Mouse (Mus musculus) hindbrain, postnatal 0 days (tissue): ENCODE measurements around the gene Cd19. TPM values are rescaled to one million over a fixed set of nuclear protein-coding genes. Genes with fewer than 3 reads are reported as not detected.

Experiments used
- ATAC-seq: fragments of 200-750 bp; cut with Nextera tagmentation; 2 replicates; pipeline ENCODE4 v1.8.0; 2017; ENCODE audit warnings: mild to moderate bottlenecking, moderate TSS enrichment, moderate library complexity
- DNase-seq: peaks from one replicate; pipeline ENCODE4 v3.0.0-alpha.2; 2015; ENCODE audit warnings: low spot score
- H3K27ac ChIP-seq: fragments of 300-500 bp; sonication (generic); 2 replicates; pipeline ENCODE4 v1.5.1; 2014; ENCODE audit warnings: mild to moderate bottlenecking
- H3K27me3 ChIP-seq: fragments of 300-500 bp; sonication (generic); 2 replicates; pipeline ENCODE4 v1.6.1; 2014; ENCODE audit warnings: low read length, mixed read lengths; ENCODE audit not compliant: insufficient read depth
- H3K36me3 ChIP-seq: fragments of 300-500 bp; sonication (generic); 2 replicates; pipeline ENCODE4 v1.6.1; 2014; ENCODE audit warnings: low read length, mixed read lengths; ENCODE audit not compliant: insufficient read depth
- H3K4me1 ChIP-seq: fragments of 300-500 bp; sonication (generic); 2 replicates; pipeline ENCODE4 v1.6.1; 2014; ENCODE audit warnings: antibody characterized with exemption, low read length, mixed read lengths; ENCODE audit not compliant: insufficient read depth
- H3K4me2 ChIP-seq: fragments of 300-500 bp; sonication (generic); 2 replicates; pipeline ENCODE4 v1.6.1; 2014; ENCODE audit warnings: low read depth, mild to moderate bottlenecking, low read length, moderate library complexity, mixed read lengths
- H3K4me3 ChIP-seq: fragments of 300-500 bp; sonication (generic); 2 replicates; pipeline ENCODE4 v1.5.1; 2014; ENCODE audit warnings: low read length
- H3K9ac ChIP-seq: fragments of 300-500 bp; sonication (generic); replicated peaks from 2 replicates; pipeline ENCODE4 v1.6.1; 2014; ENCODE audit warnings: mild to moderate bottlenecking, low read length, moderate library complexity, mixed read lengths
- H3K9me3 ChIP-seq: fragments of 300-500 bp; sonication (generic); 2 replicates; pipeline ENCODE4 v1.6.1; 2016; ENCODE audit warnings: low read length, mixed read lengths
- CTCF ChIP-seq: IDR thresholded peaks from 2 replicates; pipeline ENCODE4 v1.5.1; 2016; ENCODE audit warnings: antibody characterized with exemption, control low read depth, low read depth
- WGBS: fragments of 180-500 bp; shearing (Covaris S2); extraction: QIAGEN DNeasy Blood & Tissue Kit; methylation state at CpG from one replicate; pipeline ENCODE4 v1.1.7; 2014; 5-methylcytosine and 5-hydroxymethylcytosine counted together
- microRNA-seq, 2 experiments: library from miRNA; unstranded; fragments of <30 nt; microRNA quantifications; one replicate each; pipeline ENCODE4; 2016
- polyA plus RNA-seq: library from polyadenylated mRNA; unstranded; fragments of >200 nt; fragmentation: Nextera tagmentation; extraction: Ambion mirVana; gene quantifications from 2 replicates; pipeline ENCODE4 v1.2.1, GENCODE M21; 2015
- total RNA-seq: library from RNA; depleted of rRNA; stranded (reverse); fragments of >200 nt; gene quantifications from 2 replicates; pipeline ENCODE4 v1.2.3, GENCODE M21; 2014; rRNA removed

Cd19 gene
- total and polyA plus RNA-seq, 2 experiments from 2014 or later, result 0.05 to 0.16 TPM

DNA sequence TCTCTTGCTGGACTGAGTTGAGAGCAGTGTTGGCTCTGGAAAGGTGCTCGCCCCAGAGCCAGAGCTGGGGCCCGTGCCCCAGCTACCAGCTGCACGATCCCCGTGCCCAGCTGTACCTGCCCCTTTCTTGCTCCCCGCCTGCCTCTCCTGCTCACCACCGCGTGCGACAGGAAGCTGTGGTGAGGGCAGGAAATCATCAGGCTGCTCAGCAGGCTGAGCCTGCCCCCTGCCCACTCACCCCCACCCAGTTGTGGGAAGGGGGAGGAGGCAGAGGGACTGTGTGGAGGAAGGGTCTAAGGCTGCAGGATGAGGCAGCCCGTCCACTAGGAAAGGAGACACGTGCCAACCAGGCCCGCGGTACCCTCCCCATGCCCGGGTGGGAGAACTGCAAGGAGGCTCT is 45.3 kb downstream of the Cd19 start, which contains the start of gene Lat:
Gene Lat (minus strand): TSS at position 178 of the 400 bp plus-strand sequence.
- no peak within 1 kb of the TSS for H3K9ac ChIP-seq
- WGBS, result 88% methylated on average over 13 of the region's 13 CpGs
- H3K4me3 ChIP-seq, result no peak within 1 kb of the TSS
- peak; percentile 21; the same call in 1 of the 2 replicates for ATAC-seq
- H3K27ac ChIP-seq, result no peak within 1 kb of the TSS
- no peaks in the 10 kb centered on the region for H3K9me3 ChIP-seq
- H3K4me2 ChIP-seq, result no peak within 1 kb of the TSS
- peaks cover 31% of the 10 kb centered on the region for H3K36me3 ChIP-seq
- H3K4me1 ChIP-seq, result no peaks in the 10 kb centered on the region
- TF ChIP-seq CTCF, result no peak
- no peaks in the 10 kb centered on the region for H3K27me3 ChIP-seq
- no peak for DNase-seq

DNA sequence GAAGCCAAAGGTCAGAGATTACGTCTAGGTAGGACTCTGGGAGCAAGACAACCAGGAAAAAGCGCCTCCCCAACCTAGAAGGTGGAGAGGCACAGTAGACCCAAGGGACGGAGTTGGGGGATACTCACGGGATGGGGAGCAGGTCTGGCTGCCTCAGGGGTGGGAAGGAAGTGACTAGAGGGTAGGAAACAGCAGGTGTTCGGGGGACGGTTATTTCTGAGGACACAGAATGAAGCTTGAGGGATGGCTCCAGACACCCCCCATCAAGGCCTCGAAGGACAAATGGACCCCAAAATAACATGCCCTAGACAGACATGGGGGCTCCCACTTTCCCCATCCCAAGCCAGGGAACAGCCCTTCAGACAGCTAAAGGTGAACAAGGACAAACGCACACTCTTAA is 46.3 kb downstream of the Cd19 start:
- ATAC-seq, result no peak
- no peaks in the 10 kb centered on the region for H3K4me1 ChIP-seq
- no peak for DNase-seq
- no peak overlapping the region for H3K4me3 ChIP-seq
- H3K36me3 ChIP-seq, result peaks cover 31% of the 10 kb centered on the region
- no peak overlapping the region for H3K27ac ChIP-seq
- H3K27me3 ChIP-seq, result no peaks in the 10 kb centered on the region
- H3K9me3 ChIP-seq, result no peaks in the 10 kb centered on the region
- TF ChIP-seq CTCF, result no peak
- H3K9ac ChIP-seq, result no peak overlapping the region
- H3K4me2 ChIP-seq, result no peak overlapping the region
- 92% methylated on average over 8 of the region's 8 CpGs for WGBS

DNA sequence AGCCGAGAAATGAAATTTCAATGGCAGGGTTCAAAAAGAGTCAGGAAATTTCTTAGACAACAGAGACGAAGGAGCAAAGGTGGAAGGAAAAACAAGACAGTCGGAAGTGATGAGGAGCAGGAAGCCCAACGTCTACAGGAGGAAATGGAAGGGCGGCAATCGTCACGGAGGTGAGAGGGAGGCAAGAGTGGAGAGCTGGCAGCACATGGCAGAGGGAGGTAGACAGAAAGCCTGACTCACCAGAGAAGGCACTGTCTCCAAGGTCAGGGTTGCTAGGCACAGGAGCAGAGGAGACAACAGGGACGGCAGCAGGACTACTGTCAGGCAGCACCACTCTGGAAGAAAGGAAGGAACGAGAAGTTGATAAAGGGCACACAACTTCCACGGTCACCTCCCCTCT is 47.1 kb downstream of the Cd19 start:
- Histone ChIP-seq H3K9me3 (no peaks in the 10 kb centered on the region), H3K4me3 (no peak overlapping the region), H3K4me1 (no peaks in the 10 kb centered on the region), H3K4me2 (no peak overlapping the region), H3K27ac (no peak overlapping the region), H3K9ac (no peak overlapping the region), H3K36me3 (peaks cover 29% of the 10 kb centered on the region), H3K27me3 (no peaks in the 10 kb centered on the region)
- WGBS, result 88% methylated on average over 10 of the region's 10 CpGs
- DNase-seq, result no peak
- ATAC-seq, result no peak
- no peak for TF ChIP-seq CTCF

DNA sequence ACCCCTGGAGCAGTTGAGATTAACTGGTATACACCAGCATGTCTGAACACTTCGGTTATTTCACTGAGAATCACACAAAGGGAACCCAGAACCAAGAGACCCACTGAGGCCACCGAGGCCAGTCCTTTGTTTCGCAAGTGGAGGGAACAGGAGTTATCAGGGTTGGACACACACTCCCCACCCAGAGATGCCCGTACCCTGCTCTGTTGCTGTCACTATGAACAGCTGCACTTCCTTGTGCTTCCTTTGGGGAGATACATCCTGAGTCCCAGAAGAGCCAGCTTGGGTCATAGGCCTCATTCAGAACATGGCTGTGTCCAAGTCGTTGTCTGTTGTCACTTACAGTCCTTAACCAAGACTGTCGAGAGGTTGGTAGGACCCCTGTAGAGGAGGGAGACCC is 51.7 kb downstream of the Cd19 start:
- Histone ChIP-seq H3K4me1 (no peaks in the 10 kb centered on the region), H3K9ac (no peak overlapping the region), H3K27me3 (no peaks in the 10 kb centered on the region), H3K9me3 (no peaks in the 10 kb centered on the region), H3K36me3 (no peaks in the 10 kb centered on the region), H3K4me2 (no peak overlapping the region), H3K27ac (no peak overlapping the region), H3K4me3 (no peak overlapping the region)
- ATAC-seq, result no peak
- DNase-seq, result no peak
- WGBS, result 84% methylated on average over 6 of the region's 6 CpGs
- TF ChIP-seq CTCF, result no peak

DNA sequence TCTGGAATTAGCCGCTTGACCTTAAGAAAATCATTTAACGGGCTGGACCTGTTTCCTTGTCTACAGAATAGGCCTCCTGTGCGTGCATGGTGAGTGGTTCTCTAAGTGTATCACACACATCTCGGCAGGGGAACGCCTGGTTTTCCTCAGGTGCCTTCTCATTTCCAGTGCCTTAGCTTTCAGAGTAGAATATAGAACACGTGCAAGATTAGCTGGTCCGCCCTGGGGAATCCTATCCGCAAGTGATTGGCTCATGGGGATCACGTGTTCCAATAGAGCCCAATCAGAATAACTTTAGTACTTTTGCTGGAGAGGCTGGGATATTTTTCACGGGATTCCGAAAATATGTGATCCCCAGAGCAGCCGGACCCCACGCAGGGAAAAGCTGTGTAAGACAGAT is 55.6 kb downstream of the Cd19 start:
- WGBS, result 76% methylated on average over 13 of the region's 13 CpGs

More for the DNA sequence above, 55.6 kb downstream of the Cd19 start:
- Histone ChIP-seq H3K27me3 (no peaks in the 10 kb centered on the region), H3K4me2 (no peak overlapping the region), H3K9me3 (no peaks in the 10 kb centered on the region), H3K4me1 (no peaks in the 10 kb centered on the region), H3K36me3 (no peaks in the 10 kb centered on the region), H3K9ac (no peak overlapping the region), H3K4me3 (no peak overlapping the region), H3K27ac (no peak overlapping the region)
- ATAC-seq (no peak), DNase-seq (peak; percentile 13)
- TF ChIP-seq CTCF, result no peak

Small RNAs within 50 kb of the gene (microRNA-seq; reads per million reads assigned to microRNA genes)
- gene Mir7058, result 0 to 0.18 reads per million in 2 experiments

Other genes with a start within 250 kb of the Cd19 start
- gene Xpo6, start 214.4 kb downstream of the Cd19 start, total RNA-seq, result 124 and 147 TPM in 2 replicates
- 41.8 and 45.4 TPM in 2 replicates for gene Xpo6, start 214.4 kb downstream of the Cd19 start, polyA plus RNA-seq
- gene Sbk1, start 142.3 kb downstream of the Cd19 start, total RNA-seq, result 530 and 565 TPM in 2 replicates
- gene Sbk1, start 142.3 kb downstream of the Cd19 start, polyA plus RNA-seq, result 138 and 161 TPM in 2 replicates
- 0.37 TPM in 1 of 2 replicates, not detected in the other for gene Lat, start 45.3 kb downstream of the Cd19 start, total RNA-seq
- 0.96 and 1.1 TPM in 2 replicates for gene Lat, start 45.3 kb downstream of the Cd19 start, polyA plus RNA-seq
- 102 and 125 TPM in 2 replicates for gene Spns1, start 37.4 kb downstream of the Cd19 start, total RNA-seq
- 80.9 and 83.7 TPM in 2 replicates for gene Spns1, start 37.4 kb downstream of the Cd19 start, polyA plus RNA-seq
- 6.1 and 6.4 TPM in 2 replicates for gene Nfatc2ip, start 18.2 kb downstream of the Cd19 start, total RNA-seq
- 2.9 and 3.0 TPM in 2 replicates for gene Nfatc2ip, start 18.2 kb downstream of the Cd19 start, polyA plus RNA-seq
- gene Rabep2, start 13.9 kb upstream of the Cd19 start, total RNA-seq, result 22.2 and 22.5 TPM in 2 replicates
- gene Rabep2, start 13.9 kb upstream of the Cd19 start, polyA plus RNA-seq, result 19.2 TPM in 2 replicates
- gene Atp2a1, start 48.2 kb upstream of the Cd19 start, total RNA-seq, result 0.99 and 5.4 TPM in 2 replicates
- gene Atp2a1, start 48.2 kb upstream of the Cd19 start, polyA plus RNA-seq, result 0.40 and 0.68 TPM in 2 replicates
- 34.1 and 41.1 TPM in 2 replicates for gene Sh2b1, start 60.5 kb upstream of the Cd19 start, total RNA-seq
- 50.4 and 54.5 TPM in 2 replicates for gene Sh2b1, start 60.5 kb upstream of the Cd19 start, polyA plus RNA-seq
- 62.5 and 66.1 TPM in 2 replicates for gene Tufm, start 72.5 kb upstream of the Cd19 start, total RNA-seq
- 106 TPM in 2 replicates for gene Tufm, start 72.5 kb upstream of the Cd19 start, polyA plus RNA-seq
- gene Atxn2l, start 88.5 kb upstream of the Cd19 start, total RNA-seq, result 71.1 and 72.3 TPM in 2 replicates
- 45.9 and 54.0 TPM in 2 replicates for gene Atxn2l, start 88.5 kb upstream of the Cd19 start, polyA plus RNA-seq
- gene Eif3c, start 151.5 kb upstream of the Cd19 start, total RNA-seq, result 112 and 118 TPM in 2 replicates
- gene Eif3c, start 151.5 kb upstream of the Cd19 start, polyA plus RNA-seq, result 198 and 204 TPM in 2 replicates
- 0.25 and 6.3 TPM in 2 replicates for gene Apobr, start 170.1 kb upstream of the Cd19 start, total RNA-seq
- 0.47 and 0.50 TPM in 2 replicates for gene Apobr, start 170.1 kb upstream of the Cd19 start, polyA plus RNA-seq
- 27.7 and 34.2 TPM in 2 replicates for gene Cln3, start 170.9 kb upstream of the Cd19 start, total RNA-seq
- gene Cln3, start 170.9 kb upstream of the Cd19 start, polyA plus RNA-seq, result 22.3 and 25.1 TPM in 2 replicates
- 0.94 TPM in 1 of 2 replicates, not detected in the other for gene Il27, start 180.1 kb upstream of the Cd19 start, total RNA-seq
- gene Il27, start 180.1 kb upstream of the Cd19 start, polyA plus RNA-seq, result not detected in 2 replicates
- 5.9 and 6.7 TPM in 2 replicates for gene Nupr1, start 216.0 kb upstream of the Cd19 start, total RNA-seq
- gene Nupr1, start 216.0 kb upstream of the Cd19 start, polyA plus RNA-seq, result 19.1 and 19.5 TPM in 2 replicates
- gene Sgf29, start 234.4 kb upstream of the Cd19 start, total RNA-seq, result 35.1 and 36.3 TPM in 2 replicates
- 47.0 and 49.9 TPM in 2 replicates for gene Sgf29, start 234.4 kb upstream of the Cd19 start, polyA plus RNA-seq